Mouse (Mus musculus) ES-E14 (cell line): Measurements from ENCODE around the gene Pparg. TPM values are rescaled to one million over a fixed set of nuclear protein-coding genes. Genes with fewer than 3 reads are reported as not detected.

Source experiments
- DNase-seq: peaks from one replicate; pipeline ENCODE4 v3.0.0-alpha.2; 2013; ENCODE audit warnings: low read depth, low spot score
- H3K27ac ChIP-seq: 2 replicates; pipeline ENCODE4 v1.5.1; 2012; ENCODE audit warnings: low read depth, mild to moderate bottlenecking, low read length, moderate library complexity, mixed read lengths; ENCODE audit not compliant: poor library complexity, insufficient read depth, severe bottlenecking
- H3K36me3 ChIP-seq: 2 replicates; pipeline ENCODE4 v1.6.1; 2012; ENCODE audit warnings: mild to moderate bottlenecking, low read length, moderate library complexity, mixed read lengths; ENCODE audit not compliant: control insufficient read depth, poor library complexity, insufficient read depth, severe bottlenecking
- H3K4me1 ChIP-seq, 2 experiments: fragments of 150-350 bp in 1 of 2; sonication (generic) in 1 of 2; 2 replicates each; pipeline ENCODE4 v1.6.1; 2012; ENCODE audit warnings: low read length in 2 of 2, mild to moderate bottlenecking in 1 of 2, mixed read lengths in 1 of 2; ENCODE audit not compliant: control insufficient read depth in 2 of 2, insufficient read depth in 2 of 2, poor library complexity in 1 of 2
- H3K4me3 ChIP-seq, 2 experiments: fragments of 150-350 bp in 1 of 2; sonication (generic) in 1 of 2; 2 replicates each; pipeline ENCODE4 v1.5.1; 2012; ENCODE audit warnings: low read length in 2 of 2, low read depth in 1 of 2, mild to moderate bottlenecking in 1 of 2, mixed read lengths in 1 of 2; ENCODE audit not compliant: insufficient read depth in 1 of 2, poor library complexity in 1 of 2, severe bottlenecking in 1 of 2
- H3K9ac ChIP-seq: 2 replicates; pipeline ENCODE4 v1.6.1; 2012; ENCODE audit warnings: low read depth, mild to moderate bottlenecking, low read length, mixed read lengths; ENCODE audit not compliant: poor library complexity, insufficient read depth, severe bottlenecking
- H3K9me3 ChIP-seq: fragments of 150-350 bp; sonication (generic); 2 replicates; pipeline ENCODE4 v1.6.1; 2012; ENCODE audit warnings: low read depth, mild to moderate bottlenecking, low read length; ENCODE audit not compliant: control insufficient read depth, insufficient read depth
- CHD2 ChIP-seq: IDR thresholded peaks from 2 replicates; pipeline ENCODE4 v1.6.1; 2014; ENCODE audit warnings: mild to moderate bottlenecking, low read depth, low read length, inconsistent platforms
- HCFC1 ChIP-seq: IDR thresholded peaks from 2 replicates; pipeline ENCODE4 v1.6.1; 2012; ENCODE audit warnings: low read length, inconsistent platforms, borderline replicate concordance; ENCODE audit not compliant: insufficient read depth
- MAFK ChIP-seq: IDR thresholded peaks from 2 replicates; pipeline ENCODE4 v1.6.1; 2014; ENCODE audit warnings: mild to moderate bottlenecking, low read depth, low read length, inconsistent platforms; ENCODE audit not compliant: insufficient read depth
- ZC3H11A ChIP-seq: IDR thresholded peaks from 2 replicates; pipeline ENCODE4 v1.6.1; 2012; ENCODE audit warnings: low read depth, mild to moderate bottlenecking, inconsistent platforms, low read length, borderline replicate concordance
- ZNF384 ChIP-seq: IDR thresholded peaks from 2 replicates; pipeline ENCODE4 v1.6.1; 2012; ENCODE audit warnings: low read depth, low read length, inconsistent platforms
- in situ Hi-C, 2 experiments: fragments of 600-800 bp; cut with MboI; formaldehyde crosslinking; loops; one replicate each; pipeline ENCODE4 v1.15.1; 2025; ENCODE audit warnings: low sequenced_read_pairs in 2 of 2, inconsistent platforms in 1 of 2; ENCODE audit not compliant: unreplicated experiment in 2 of 2
- total RNA-seq: library from RNA; depleted of rRNA; stranded (reverse); fragments of 300-350 nt; gene quantifications from 2 replicates; pipeline ENCODE4 v1.2.3, GENCODE M21; 2012

Gene Pparg
- total RNA-seq, 1 experiment = 0.85 TPM

GRCm38 (mm10) chr6:115518352-115518751, 157.6 kb downstream of the Pparg start:
- Histone ChIP-seq H3K36me3 (no peaks in the 10 kb centered on the region), H3K4me3 (no peak overlapping the region), H3K27ac (no peak overlapping the region), H3K4me1 (no peaks in the 10 kb centered on the region), H3K9me3 (no peaks in the 10 kb centered on the region), H3K9ac (no peak overlapping the region)
- no peak for DNase-seq
- TF ChIP-seq CHD2 (no peak), HCFC1 (no peak), ZC3H11A (no peak), ZNF384 (no peak), MAFK (no peak)
- in situ Hi-C loops = no loop called here

GRCm38 (mm10) chr6:115519275-115519699, 158.5 kb downstream of the Pparg start:
- Histone ChIP-seq H3K4me1 (peaks cover 0 to 1% of the 10 kb centered on the region in 2 experiments; a peak in 1 of 4 replicates), H3K36me3 (no peaks in the 10 kb centered on the region), H3K9ac (no peak overlapping the region), H3K27ac (no peak overlapping the region), H3K9me3 (no peaks in the 10 kb centered on the region), H3K4me3 (no peak overlapping the region)
- no peak for DNase-seq
- in situ Hi-C loops = no loop called here
- TF ChIP-seq ZC3H11A (no peak), MAFK (no peak), HCFC1 (no peak), ZNF384 (no peak), CHD2 (no peak)

DNA sequence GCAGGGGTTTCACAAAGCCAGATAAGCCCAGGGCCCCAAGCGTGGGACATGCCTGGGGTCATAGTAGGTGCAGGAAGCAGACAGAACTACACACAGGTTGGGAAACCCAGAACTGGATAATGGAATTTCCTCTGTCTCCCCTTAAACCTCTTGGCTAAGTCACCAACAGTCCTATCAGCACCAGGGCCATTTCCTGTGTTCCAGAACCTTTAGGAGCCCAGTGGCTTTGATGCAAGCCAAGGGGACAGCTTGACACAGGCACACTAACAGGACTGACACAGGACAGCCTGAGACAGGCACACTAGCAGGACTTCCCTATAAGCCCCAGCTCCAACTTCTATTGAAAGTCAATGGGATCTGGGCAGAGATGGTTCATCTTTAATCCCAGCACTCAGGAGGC, 161.2 kb downstream of the Pparg start:
- DNase-seq = no peak
- H3K4me3 ChIP-seq = no peak overlapping the region
- in situ Hi-C loops = no loop called here
- H3K9ac ChIP-seq = no peak overlapping the region
- no peak overlapping the region for H3K27ac ChIP-seq
- no peaks in the 10 kb centered on the region for H3K36me3 ChIP-seq
- TF ChIP-seq ZNF384 (no peak), CHD2 (no peak), ZC3H11A (no peak), MAFK (no peak), HCFC1 (no peak)
- H3K9me3 ChIP-seq = no peaks in the 10 kb centered on the region
- H3K4me1 ChIP-seq = peaks cover 0 to 2% of the 10 kb centered on the region in 2 experiments; a peak in 1 of 4 replicates

DNA sequence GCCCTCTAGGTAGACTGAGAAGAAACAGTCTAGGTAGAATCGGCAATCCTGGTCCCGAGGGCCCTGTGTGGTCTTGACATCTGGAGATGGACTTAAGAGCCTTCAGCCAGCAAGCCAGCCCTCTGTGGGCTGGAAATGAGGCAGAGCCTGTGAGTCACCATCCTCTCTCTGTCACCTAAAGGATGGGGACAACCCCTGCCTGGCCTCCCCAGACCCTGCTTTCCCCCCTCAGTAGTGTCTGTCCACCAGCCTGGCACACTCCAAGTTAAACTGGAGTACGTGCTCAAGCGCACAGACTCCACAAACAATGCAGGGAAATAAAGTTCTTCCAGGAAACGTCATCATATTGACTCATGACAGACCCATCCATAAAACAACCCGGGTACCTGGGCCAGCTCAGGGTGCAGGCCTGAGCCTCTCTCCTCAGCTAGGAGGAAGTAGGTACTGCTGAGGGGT, 162.0 kb downstream of the Pparg start:
- no peak for DNase-seq
- H3K9me3 ChIP-seq = no peaks in the 10 kb centered on the region
- H3K4me3 ChIP-seq = no peak overlapping the region
- TF ChIP-seq CHD2 (no peak), ZNF384 (no peak), MAFK (no peak), HCFC1 (no peak), ZC3H11A (no peak)
- in situ Hi-C loops = no loop called here
- H3K36me3 ChIP-seq = no peaks in the 10 kb centered on the region
- H3K27ac ChIP-seq = no peak overlapping the region
- H3K4me1 ChIP-seq = peaks cover 0 to 2% of the 10 kb centered on the region in 2 experiments; a peak in 1 of 4 replicates
- no peak overlapping the region for H3K9ac ChIP-seq

DNA sequence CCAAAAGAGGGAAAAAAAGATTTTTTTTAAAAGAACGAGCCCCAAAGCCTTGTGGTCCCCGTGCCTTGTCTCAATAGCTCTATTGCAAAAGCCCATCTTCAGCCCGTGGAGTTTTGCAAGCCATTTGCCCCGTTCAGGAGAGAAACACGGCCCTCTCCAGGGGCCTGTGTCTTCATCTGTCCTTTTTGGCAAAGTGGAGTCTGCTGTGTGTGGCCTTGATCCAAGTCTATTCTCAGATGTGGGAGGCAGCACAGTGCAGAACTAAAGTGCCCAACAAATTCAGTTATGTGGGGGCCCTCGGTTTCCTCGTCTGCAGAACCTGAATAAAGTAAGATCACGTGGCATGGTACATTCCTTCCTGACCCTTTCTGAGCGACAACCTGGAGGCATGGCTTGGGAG, 162.4 kb downstream of the Pparg start:
- no peak for TF ChIP-seq CHD2
- no peak for TF ChIP-seq MAFK
- no peak for TF ChIP-seq ZNF384
- no peak for TF ChIP-seq HCFC1
- no peak for TF ChIP-seq ZC3H11A
- H3K36me3 ChIP-seq = no peaks in the 10 kb centered on the region
- H3K4me1 ChIP-seq = peaks cover 0 to 2% of the 10 kb centered on the region in 2 experiments; a peak in 1 of 4 replicates
- H3K9ac ChIP-seq = no peak overlapping the region
- no peaks in the 10 kb centered on the region for H3K9me3 ChIP-seq
- in situ Hi-C loops = no loop called here
- no peak overlapping the region for H3K27ac ChIP-seq
- no peak for DNase-seq
- H3K4me3 ChIP-seq = no peak overlapping the region
